Mouse (Mus musculus) bone marrow, adult 2 months (tissue): ENCODE results near the gene Tal1.

Experiments used
- CTCF ChIP-seq: fragments of 200-500 bp; IDR thresholded peaks from 2 replicates; pipeline ENCODE4 v1.5.1; 2011; ENCODE audit warnings: low read length, control low read depth; ENCODE audit not compliant: control insufficient read depth, insufficient read depth
- POLR2A ChIP-seq: fragments of 200-500 bp; IDR thresholded peaks from 2 replicates; pipeline ENCODE4 v1.6.1; 2011; ENCODE audit warnings: low read depth, mild to moderate bottlenecking, control low read depth, low read length, borderline replicate concordance; ENCODE audit not compliant: control insufficient read depth

DNA sequence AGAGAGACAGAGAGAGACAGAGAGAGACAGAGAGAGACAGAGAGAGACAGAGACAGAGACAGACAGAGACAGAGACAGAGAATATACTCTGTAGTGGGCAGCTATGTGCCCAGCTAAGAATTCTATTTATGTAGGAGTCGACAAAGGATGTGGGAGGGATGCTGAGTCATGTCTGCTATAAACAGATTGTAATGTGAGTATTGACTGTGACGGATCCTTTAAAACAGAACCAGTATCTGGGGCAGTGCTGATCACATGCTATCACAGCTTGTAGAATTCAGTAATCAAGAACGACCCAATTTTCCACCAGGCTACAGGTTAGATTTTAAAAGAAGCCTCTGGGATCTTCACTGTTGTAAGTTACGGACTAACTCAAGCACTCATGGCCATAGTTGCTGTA lies 47.3 kb downstream of the Tal1 start:
- TF ChIP-seq POLR2A, result no peak
- TF ChIP-seq CTCF, result no peak
